Mouse (Mus musculus): ENCODE measurements around the gene Prdx2.

Gene Prdx2

GRCm38 (mm10) chr8:84947241-84947545 lies 22.2 kb upstream of the Prdx2 start:
- no peak for DNase-seq (ENCODE audit: low read depth, low spot score)

- DNase-seq (ENCODE audit: low read depth, low spot score): no peak
Measured at GRCm38 (mm10) chr8:84949753-84950152, 19.6 kb upstream of the Prdx2 start.

GRCm38 (mm10) chr8:84952612-84953255 lies 16.7 kb upstream of the Prdx2 start:
- DNase-seq (ENCODE audit: low read depth, low spot score): no peak

GRCm38 (mm10) chr8:84956768-84957167 lies 12.6 kb upstream of the Prdx2 start:
- DNase-seq (ENCODE audit: low read depth, low spot score): no peak

- no peak for DNase-seq (ENCODE audit: low read depth, low spot score)
Measured at GRCm38 (mm10) chr8:84959811-84960210, 9.6 kb upstream of the Prdx2 start.

- no peak for DNase-seq (ENCODE audit: low read depth, low spot score)
Measured at GRCm38 (mm10) chr8:84963952-84964351, 5.4 kb upstream of the Prdx2 start.

GRCm38 (mm10) chr8:84965731-84966291 lies 3.6 kb upstream of the Prdx2 start:
- DNase-seq (ENCODE audit: low read depth, low spot score): no peak

GRCm38 (mm10) chr8:84966603-84967002 lies 2.8 kb upstream of the Prdx2 start:
- no peak for DNase-seq (ENCODE audit: low read depth, low spot score)

- no peak for DNase-seq (ENCODE audit: low read depth, low spot score)
Measured at GRCm38 (mm10) chr8:84967532-84968304, 1.7 kb upstream of the Prdx2 start.

- no peak for DNase-seq (ENCODE audit: low read depth, low spot score)
Measured at GRCm38 (mm10) chr8:84968650-84969049, 737 bp upstream of the Prdx2 start.

- no peak for DNase-seq (ENCODE audit: low read depth, low spot score)
Measured at GRCm38 (mm10) chr8:84970135-84970790, 876 bp downstream of the Prdx2 start.

- DNase-seq (ENCODE audit: low read depth, low spot score): no peak
Measured at GRCm38 (mm10) chr8:84970913-84971312, 1.5 kb downstream of the Prdx2 start.

GRCm38 (mm10) chr8:84973079-84973478 lies 3.7 kb downstream of the Prdx2 start:
- DNase-seq (ENCODE audit: low read depth, low spot score): no peak

GRCm38 (mm10) chr8:84973803-84974542 lies 4.6 kb downstream of the Prdx2 start:
- DNase-seq (ENCODE audit: low read depth, low spot score): no peak

GRCm38 (mm10) chr8:84974543-84975142 lies 5.3 kb downstream of the Prdx2 start:
- DNase-seq (ENCODE audit: low read depth, low spot score): no peak

GRCm38 (mm10) chr8:84975434-84975833 lies 6.0 kb downstream of the Prdx2 start:
- DNase-seq (ENCODE audit: low read depth, low spot score): no peak

GRCm38 (mm10) chr8:84976031-84976762 lies 6.8 kb downstream of the Prdx2 start:
- no peak for DNase-seq (ENCODE audit: low read depth, low spot score)

- DNase-seq (ENCODE audit: low read depth, low spot score): no peak
Measured at GRCm38 (mm10) chr8:84976763-84977434, 7.5 kb downstream of the Prdx2 start.

GRCm38 (mm10) chr8:84977435-84978247 lies 8.3 kb downstream of the Prdx2 start:
- DNase-seq (ENCODE audit: low read depth, low spot score): no peak
